Mouse (Mus musculus): ENCODE data around the gene Gm498.

DNA sequence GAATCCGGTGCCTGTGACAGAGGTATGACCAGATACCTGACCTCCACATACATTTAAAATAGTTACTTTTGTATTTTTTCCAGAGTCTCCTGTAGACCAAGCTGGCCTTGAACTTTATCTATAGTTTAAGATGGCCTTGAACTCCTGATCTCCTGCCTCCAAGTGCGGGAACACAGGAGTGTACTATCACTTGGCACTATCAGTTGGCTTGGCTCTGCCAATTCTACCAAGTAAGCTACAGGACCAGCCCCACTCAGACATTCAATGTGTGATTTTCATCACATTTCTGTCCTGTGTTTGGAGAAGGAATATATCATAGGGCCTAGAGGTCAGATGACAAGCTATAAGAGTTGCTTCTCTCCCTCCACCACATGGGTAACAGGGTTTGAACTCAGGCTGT is 32.3 kb upstream of the Gm498 start:
- no peak for TF ChIP-seq CTCF (IDR thresholded peaks at IDR 0.05; ENCODE audit: extremely low read depth, insufficient read depth, low read length)
- TF ChIP-seq POLR2A (IDR thresholded peaks at IDR 0.05; ENCODE audit: extremely low read depth, insufficient read depth, low read length), result no peak

Data from cortical plate, adult 2 months (tissue).